Mouse (Mus musculus): ENCODE measurements around the gene Btbd16.

The Btbd16 gene

GRCm38 (mm10) chr7:130770707-130771106 lies 3.2 kb upstream of the Btbd16 start:
- DNase-seq (ENCODE audit: low spot score in 2 of 2), result peak in 1 of 2 experiments; percentile 90

GRCm38 (mm10) chr7:130773171-130773830 lies 568 bp upstream of the Btbd16 start:
- peak in 1 of 2 experiments; percentile 42 for DNase-seq (ENCODE audit: low spot score in 2 of 2)

- no peak for DNase-seq (ENCODE audit: low spot score in 2 of 2)
These were observed 7.1 kb downstream of the Btbd16 start for GRCm38 (mm10) chr7:130780866-130781419.

GRCm38 (mm10) chr7:130782501-130783050 lies 8.7 kb downstream of the Btbd16 start:
- DNase-seq (ENCODE audit: low spot score in 2 of 2), result no peak

- DNase-seq (ENCODE audit: low spot score in 2 of 2), result no peak
These were observed 12.2 kb downstream of the Btbd16 start for GRCm38 (mm10) chr7:130785923-130786575.

- DNase-seq (ENCODE audit: low spot score in 2 of 2), result no peak
These were observed 12.8 kb downstream of the Btbd16 start for GRCm38 (mm10) chr7:130786708-130787107.

GRCm38 (mm10) chr7:130787537-130787936 lies 13.7 kb downstream of the Btbd16 start:
- DNase-seq (ENCODE audit: low spot score in 2 of 2), result no peak

- no peak for DNase-seq (ENCODE audit: low spot score in 2 of 2)
These were observed 15.1 kb downstream of the Btbd16 start for GRCm38 (mm10) chr7:130788950-130789349.

- DNase-seq (ENCODE audit: low spot score in 2 of 2), result no peak
These were observed 15.6 kb downstream of the Btbd16 start for GRCm38 (mm10) chr7:130789456-130789855.

- no peak for DNase-seq (ENCODE audit: low spot score in 2 of 2)
These were observed 19.8 kb downstream of the Btbd16 start for GRCm38 (mm10) chr7:130793671-130794070.

GRCm38 (mm10) chr7:130796786-130797185 lies 22.9 kb downstream of the Btbd16 start:
- DNase-seq (ENCODE audit: low spot score in 2 of 2), result no peak

- no peak for DNase-seq (ENCODE audit: low spot score in 2 of 2)
These were observed 23.7 kb downstream of the Btbd16 start for GRCm38 (mm10) chr7:130797524-130797923.

GRCm38 (mm10) chr7:130799418-130799817 lies 25.5 kb downstream of the Btbd16 start:
- DNase-seq (ENCODE audit: low spot score in 2 of 2), result no peak

GRCm38 (mm10) chr7:130800681-130801080 lies 26.8 kb downstream of the Btbd16 start:
- no peak for DNase-seq (ENCODE audit: low spot score in 2 of 2)

- DNase-seq (ENCODE audit: low spot score in 2 of 2), result no peak
These were observed 27.9 kb downstream of the Btbd16 start for GRCm38 (mm10) chr7:130801811-130802210.

- no peak for DNase-seq (ENCODE audit: low spot score in 2 of 2)
These were observed 29.5 kb downstream of the Btbd16 start for GRCm38 (mm10) chr7:130803251-130803825.

- DNase-seq (ENCODE audit: low spot score in 2 of 2), result no peak
These were observed 31.1 kb downstream of the Btbd16 start for GRCm38 (mm10) chr7:130804991-130805390.

GRCm38 (mm10) chr7:130807749-130808148 lies 33.9 kb downstream of the Btbd16 start:
- DNase-seq (ENCODE audit: low spot score in 2 of 2), result peak; percentile 39 to 72

GRCm38 (mm10) chr7:130808694-130809093 lies 34.8 kb downstream of the Btbd16 start:
- no peak for DNase-seq (ENCODE audit: low spot score in 2 of 2)

- DNase-seq (ENCODE audit: low spot score in 2 of 2), result no peak
These were observed 36.4 kb downstream of the Btbd16 start for GRCm38 (mm10) chr7:130810238-130810637.

- no peak for DNase-seq (ENCODE audit: low spot score in 2 of 2)
These were observed 38.5 kb downstream of the Btbd16 start for GRCm38 (mm10) chr7:130812407-130812806.

GRCm38 (mm10) chr7:130815601-130816000 lies 41.7 kb downstream of the Btbd16 start:
- DNase-seq (ENCODE audit: low spot score in 2 of 2), result peak in 1 of 2 experiments; percentile 62

All from left cerebral cortex, adult 9 months (tissue).